Mouse (Mus musculus) Patski (cell line): ENCODE results near the gene Usp44. TPM values are rescaled to one million over a fixed set of nuclear protein-coding genes. Genes with fewer than 3 reads are reported as not detected.
"Not testable (repeated sequence)": the region's sequence is repeated elsewhere in the genome, so short reads cannot be mapped to it uniquely, and the experiment has no call there.

ENCODE experiments used
- ATAC-seq: fragments of 100-300 bp; one replicate; pipeline ENCODE4 v1.8.0; 2021
- CTCF ChIA-PET: fragments of 350-600 bp; sonication (Branson Sonifier 250); formaldehyde crosslinking; loops from one replicate; lab custom pipeline; 2022; ENCODE audit warnings: inconsistent platforms; lab: Charles Lee
- POLR2A ChIA-PET: fragments of 350-600 bp; sonication (Branson Sonifier 250); formaldehyde crosslinking; loops from one replicate; lab custom pipeline; 2022; ENCODE audit warnings: antibody characterized with exemption, inconsistent platforms; lab: Charles Lee
- DNase-seq: peaks from one replicate; pipeline ENCODE4 v3.0.0-alpha.2; 2011; ENCODE audit warnings: low read depth, low spot score
- H3K27me3 ChIP-seq: fragments of 371-371 bp; one replicate; pipeline ENCODE4 v1.5.1; 2021
- CTCF ChIP-seq: fragments of 100-300 bp; IDR thresholded peaks from one replicate; pipeline ENCODE4 v1.5.1; 2021
- in situ Hi-C: fragments of 300-500 bp; cut with MboI; formaldehyde crosslinking; loops from 3 replicates; pipeline ENCODE4 v1.11.1; 2018; ENCODE audit warnings: low pct_unique_long_range_greater_than_20kb, mixed read lengths
- polyA plus RNA-seq: library from polyadenylated mRNA; unstranded; gene quantifications from one replicate; pipeline ENCODE4 v1.2.3, GENCODE M21; 2021

The Usp44 gene
- 2.1 TPM for polyA plus RNA-seq

DNA sequence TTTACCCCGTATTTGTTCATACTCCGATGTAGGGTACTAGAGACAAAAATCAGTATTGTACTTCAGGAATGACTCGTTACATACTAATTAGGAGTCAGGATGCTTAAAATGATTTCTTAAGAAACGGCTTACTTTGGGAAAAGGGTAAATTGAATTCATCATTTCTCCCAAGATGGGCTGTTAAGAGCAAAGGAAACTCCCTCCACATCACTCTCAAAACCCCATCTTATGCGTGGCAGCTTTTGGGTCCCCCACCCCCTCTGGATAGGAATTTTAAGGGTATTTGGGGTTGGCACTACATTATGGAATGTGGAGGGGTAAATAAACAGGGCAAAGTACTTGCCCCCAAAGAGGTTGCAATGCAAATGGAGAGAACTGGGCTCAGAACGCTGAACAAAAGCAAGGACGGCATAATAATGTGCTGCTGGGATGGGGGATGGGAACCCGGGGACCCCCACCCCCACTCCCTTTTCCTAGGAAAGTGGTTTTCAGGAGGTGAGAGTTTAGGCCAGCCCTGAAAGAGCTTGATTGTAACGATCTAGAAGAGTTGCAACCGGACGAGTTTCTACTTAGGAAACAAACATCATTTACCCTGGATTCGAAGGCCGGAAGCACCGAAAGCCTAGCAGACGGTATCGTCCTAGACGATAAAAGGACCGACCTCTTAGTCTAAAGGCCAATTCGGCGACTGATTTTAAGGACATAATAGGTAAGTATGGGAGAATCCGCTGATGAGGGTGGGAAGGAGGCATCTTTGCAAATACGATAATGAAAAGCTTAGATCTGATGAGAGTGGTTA is at the start of gene Usp44:
Gene Usp44 (plus strand): TSS at position 625 of the 799 bp plus-strand sequence.
- H3K27me3 ChIP-seq = no peaks in the 10 kb centered on the region
- ATAC-seq (no peak), DNase-seq (no peak)
- no peak for TF ChIP-seq CTCF
- in situ Hi-C loops = loop anchor here (10.0 kb wide), 1 partner anchor 274 kb away; no protein-coding TSS in a partner anchor
- ChIA-PET CTCF (interaction anchor here (0.7 to 2.8 kb wide), 2 partner anchors 13 to 18 kb away, joined by 5 to 13 read pairs; no protein-coding TSS in a partner anchor), POLR2A (no interaction called here)

DNA sequence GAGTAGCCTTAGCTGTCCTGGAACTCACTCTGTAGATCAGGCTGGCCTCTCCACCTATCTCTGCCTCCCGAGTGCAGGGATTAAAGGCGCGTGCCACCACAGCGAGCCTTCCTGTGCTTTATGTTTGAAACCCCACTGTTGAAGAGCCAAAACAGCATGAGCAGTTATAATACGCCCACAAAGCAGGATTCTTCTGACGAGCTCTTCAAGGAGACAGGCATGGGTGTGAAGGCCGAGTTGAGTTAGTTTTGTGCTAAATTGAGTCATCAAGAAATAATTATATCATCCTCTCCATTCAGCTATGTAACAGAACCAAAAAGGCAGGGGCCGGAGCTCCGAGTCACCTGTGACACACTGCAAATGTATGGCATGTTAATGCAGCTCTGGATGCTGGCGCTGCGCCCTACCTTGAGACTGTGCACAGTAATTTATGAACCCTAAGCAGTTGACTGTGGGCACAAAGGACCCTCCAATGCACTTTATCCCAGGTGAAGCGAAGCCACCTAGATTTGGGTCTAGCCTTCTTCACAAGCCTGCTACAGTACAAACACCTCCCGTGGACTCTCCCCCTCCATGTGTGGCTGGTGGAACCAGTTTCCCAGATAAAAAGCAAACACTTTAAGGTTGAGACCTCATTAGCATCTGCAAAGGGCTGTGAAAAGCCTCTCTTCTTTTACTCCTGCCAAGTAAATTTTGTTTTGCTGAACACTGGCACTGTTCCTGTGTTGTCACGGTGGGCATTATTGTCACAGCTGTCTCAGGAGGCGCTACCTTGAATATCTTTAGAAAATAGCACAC is 47.9 kb upstream of the Usp44 start:
- no peak for TF ChIP-seq CTCF
- no peaks in the 10 kb centered on the region for H3K27me3 ChIP-seq
- ChIA-PET CTCF (interaction anchor here (0.9 to 2.5 kb wide), 7 partner anchors 9 to 29 kb away, joined by 3 to 6 read pairs (median 4); no protein-coding TSS in a partner anchor), POLR2A (interaction anchor here (0.7 kb wide), 1 partner anchor 108 kb away, joined by 3 read pairs; no protein-coding TSS in a partner anchor)
- ATAC-seq (no peak), DNase-seq (no peak)
- in situ Hi-C loops = no loop called here

DNA sequence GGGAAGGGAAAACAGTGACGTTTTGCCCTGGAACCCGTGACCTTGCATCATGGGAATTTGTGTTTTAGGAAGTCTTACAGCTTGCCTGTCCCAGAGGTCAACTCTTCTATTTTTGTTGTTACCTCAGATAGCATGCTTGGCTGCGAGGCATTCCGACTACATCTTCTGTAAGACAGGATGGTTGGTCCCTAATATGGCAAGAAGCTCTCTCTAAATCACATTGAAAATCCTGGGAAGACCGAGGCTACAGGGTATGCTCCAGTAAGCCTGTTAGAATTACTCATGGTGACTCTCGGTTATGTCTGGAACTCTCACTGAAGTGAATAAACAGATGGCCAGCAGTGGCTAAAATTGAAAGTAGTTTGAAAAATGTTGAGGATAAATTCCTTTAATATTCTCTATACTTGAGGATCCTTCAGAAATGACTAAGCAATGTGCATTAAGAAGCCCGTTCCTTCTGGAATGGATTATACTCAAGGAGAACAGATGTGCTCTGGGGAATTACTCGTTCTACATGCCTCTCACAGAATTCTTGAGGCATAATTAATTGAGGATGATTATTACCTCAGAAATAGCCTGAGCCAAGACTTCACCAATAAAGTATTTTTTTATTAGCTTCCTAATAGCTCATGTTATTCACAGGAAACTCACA is 31.5 kb upstream of the Usp44 start:
- DNase-seq = no peak
- ChIA-PET POLR2A (no interaction called here), CTCF (interaction anchor here (1.0 to 4.2 kb wide), 8 partner anchors 10 to 155 kb away, joined by 3 to 22 read pairs (median 6); no protein-coding TSS in a partner anchor)
- in situ Hi-C loops = loop anchor here (25.0 kb wide), 1 partner anchor 738 kb away; no protein-coding TSS in a partner anchor
- peak; percentile 91 for ATAC-seq
- no peak for TF ChIP-seq CTCF
- no peaks in the 10 kb centered on the region for H3K27me3 ChIP-seq

DNA sequence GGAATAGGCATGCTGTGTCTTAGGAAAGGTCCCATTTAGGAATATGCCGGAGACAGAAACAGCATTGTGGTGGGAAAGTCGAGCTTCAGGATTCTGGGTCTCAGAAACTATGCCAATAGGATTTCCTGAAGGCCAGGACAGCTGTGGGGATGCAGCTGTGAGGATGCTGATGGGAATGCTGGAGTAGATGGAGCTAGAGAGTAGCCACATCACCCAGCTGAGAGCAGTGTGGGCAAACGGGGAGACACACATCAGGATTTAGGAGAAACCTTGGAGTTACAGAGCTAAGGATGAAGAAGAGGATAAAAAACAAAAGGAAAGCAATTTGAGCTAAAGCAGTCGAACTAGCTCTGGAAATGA is 31.0 kb upstream of the Usp44 start:
- H3K27me3 ChIP-seq = no peaks in the 10 kb centered on the region
- ChIA-PET POLR2A (interaction anchor here (0.5 kb wide), 1 partner anchor 52 kb away, joined by 3 read pairs; no protein-coding TSS in a partner anchor), CTCF (interaction anchor here (1.0 to 4.2 kb wide), 6 partner anchors 10 to 156 kb away, joined by 3 to 22 read pairs (median 6); no protein-coding TSS in a partner anchor)
- ATAC-seq (peak; percentile 5), DNase-seq (no peak)
- in situ Hi-C loops = loop anchor here (25.0 kb wide), 1 partner anchor 738 kb away; no protein-coding TSS in a partner anchor
- TF ChIP-seq CTCF = no peak

DNA sequence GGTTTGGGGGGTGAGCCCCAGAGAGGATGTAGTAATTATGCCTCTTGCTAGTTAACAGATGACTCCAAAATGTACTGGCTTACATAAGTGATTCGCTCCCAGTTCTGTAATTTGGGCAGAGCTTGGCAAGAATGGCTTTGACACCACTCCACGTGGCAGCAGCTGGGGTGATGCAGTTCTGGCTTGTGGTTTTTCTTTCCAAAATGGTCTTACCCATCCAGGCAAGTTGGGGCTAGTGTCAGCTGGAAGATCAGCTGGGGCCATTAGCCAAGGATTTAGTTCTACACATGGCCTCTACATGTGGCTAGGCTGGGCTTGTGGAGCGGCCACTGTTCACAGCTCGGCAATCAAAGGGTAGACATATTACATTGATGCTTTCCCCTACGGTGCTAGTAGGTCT is 30.5 kb upstream of the Usp44 start:
- in situ Hi-C loops = loop anchor here (25.0 kb wide), 1 partner anchor 739 kb away; no protein-coding TSS in a partner anchor
- no peak for TF ChIP-seq CTCF
- no peak for ATAC-seq
- DNase-seq = no peak
- H3K27me3 ChIP-seq = no peaks in the 10 kb centered on the region
- CTCF ChIA-PET = interaction anchor here (1.0 to 4.2 kb wide), 4 partner anchors 9 to 24 kb away, joined by 3 to 22 read pairs (median 6); no protein-coding TSS in a partner anchor
- POLR2A ChIA-PET = interaction anchor here (0.5 kb wide), 1 partner anchor 52 kb away, joined by 3 read pairs; no protein-coding TSS in a partner anchor

DNA sequence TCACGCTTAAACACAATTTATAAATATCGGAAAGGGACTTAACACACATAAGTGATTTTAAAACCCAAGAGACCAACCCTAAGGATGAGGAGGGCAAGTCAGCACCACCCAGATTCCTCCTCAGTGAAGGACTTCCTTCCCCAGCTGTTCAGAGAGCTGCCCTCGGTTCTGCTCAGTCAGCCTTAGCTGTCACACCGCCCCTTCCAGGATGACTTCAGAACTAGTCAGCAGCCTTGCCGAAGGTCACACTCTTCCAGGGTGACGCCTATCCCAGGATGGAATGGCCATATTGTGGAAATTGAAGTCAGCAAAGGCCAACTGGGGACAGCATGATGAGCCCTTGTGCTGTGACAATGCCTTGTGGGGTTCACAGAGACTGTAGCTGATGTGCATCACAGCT is 28.2 kb upstream of the Usp44 start:
- TF ChIP-seq CTCF = no peak
- no peak for ATAC-seq
- no peak for DNase-seq
- ChIA-PET CTCF (interaction anchor here (0.8 kb wide), 1 partner anchor 27 kb away, joined by 3 read pairs; no protein-coding TSS in a partner anchor), POLR2A (interaction anchor here (0.6 kb wide), 1 partner anchor 160 kb away, joined by 4 read pairs; no protein-coding TSS in a partner anchor)
- in situ Hi-C loops = loop anchor here (25.0 kb wide), 1 partner anchor 741 kb away; no protein-coding TSS in a partner anchor
- no peaks in the 10 kb centered on the region for H3K27me3 ChIP-seq

DNA sequence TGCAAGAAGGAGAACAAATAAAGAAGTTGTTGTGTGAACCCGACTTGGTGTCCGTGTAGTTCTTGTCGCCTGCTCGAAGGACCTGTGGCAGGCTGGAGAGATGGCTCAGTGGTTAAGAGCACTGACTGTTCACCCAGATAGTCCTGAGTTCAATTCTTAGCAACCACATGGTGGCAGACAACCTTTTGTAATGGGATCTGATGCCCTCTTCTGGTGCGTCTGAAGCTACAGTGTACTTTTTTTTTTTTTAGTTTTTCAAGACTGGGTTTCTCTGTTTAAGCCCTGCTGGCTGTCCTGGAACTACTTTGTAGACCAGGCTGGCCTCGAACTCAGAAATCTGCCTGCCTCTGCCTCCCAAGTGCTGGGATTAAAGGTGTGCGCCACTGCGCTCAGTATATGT is 21.9 kb upstream of the Usp44 start:
- ChIA-PET CTCF (interaction anchor here (1.2 to 1.7 kb wide), 3 partner anchors 11 to 198 kb away, joined by 3 to 6 read pairs (median 4); no protein-coding TSS in a partner anchor), POLR2A (interaction anchor here (0.6 kb wide), 1 partner anchor 44 kb away, joined by 4 read pairs; no protein-coding TSS in a partner anchor)
- in situ Hi-C loops = loop anchor here (25.0 kb wide), 1 partner anchor 747 kb away; no protein-coding TSS in a partner anchor

DNA sequence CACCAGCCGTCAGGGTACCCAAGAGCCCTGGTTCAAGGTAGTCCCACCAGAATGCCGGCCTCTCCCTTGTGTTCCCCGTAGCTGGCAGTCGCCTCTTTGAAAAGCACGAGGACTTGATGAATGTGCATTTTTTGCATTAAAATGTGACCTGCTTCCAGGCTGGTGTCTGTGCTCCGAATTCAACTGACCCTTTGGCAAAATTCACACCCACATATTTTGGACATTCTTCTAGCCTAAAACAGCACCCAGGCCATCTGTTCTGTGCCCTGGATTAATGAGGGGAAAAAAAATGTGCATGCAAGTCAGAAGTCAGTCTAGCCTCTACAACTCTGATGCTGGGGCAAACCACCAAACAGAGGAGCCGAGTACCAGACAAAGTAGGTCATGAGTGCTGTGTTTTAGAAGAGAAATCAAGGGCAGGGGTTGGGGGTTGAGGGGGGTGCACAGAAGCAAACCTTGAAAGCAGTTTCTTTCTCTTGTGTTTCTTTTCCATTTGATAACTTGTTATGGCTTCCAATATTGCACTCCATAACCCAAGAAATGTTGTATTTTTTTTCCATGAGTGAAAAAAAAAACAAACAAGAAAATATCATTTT is 20.7 kb upstream of the Usp44 start:
- H3K27me3 ChIP-seq = no peaks in the 10 kb centered on the region
- TF ChIP-seq CTCF = no peak
- POLR2A ChIA-PET = no interaction called here
- CTCF ChIA-PET = interaction anchor here (0.9 to 1.7 kb wide), 5 partner anchors 10 to 217 kb away, joined by 3 to 6 read pairs (median 4); no protein-coding TSS in a partner anchor
- in situ Hi-C loops = loop anchor here (5.0 to 25.0 kb wide), 4 partner anchors 43 to 748 kb away; no protein-coding TSS in a partner anchor
- DNase-seq (no peak), ATAC-seq (no peak)

More for the DNA sequence above, 21.9 kb upstream of the Usp44 start:
- H3K27me3 ChIP-seq, DNase-seq, ATAC-seq: not testable (repeated sequence)
- peak; percentile 8 for TF ChIP-seq CTCF
